Mouse (Mus musculus): ENCODE results near the gene Ldlrad3.

DNA sequence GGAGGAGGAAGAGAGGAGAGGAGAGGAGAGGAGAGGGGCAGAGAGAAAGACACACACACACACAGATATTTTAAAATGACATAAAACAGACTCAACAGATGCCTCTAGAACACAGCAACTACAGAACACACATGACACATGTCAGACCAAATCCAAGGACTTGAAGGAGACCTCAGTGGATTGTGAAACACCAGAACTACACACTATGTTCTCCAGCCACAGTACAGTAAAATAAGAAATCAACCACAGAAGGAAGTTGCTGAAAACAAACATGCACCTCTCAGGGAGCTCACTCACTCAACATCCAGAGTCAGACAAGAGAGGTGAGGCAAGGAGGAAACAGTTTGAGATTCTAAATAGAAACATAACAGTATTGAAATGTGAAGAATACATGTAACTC, 103.4 kb downstream of the Ldlrad3 start:
- no peak for TF ChIP-seq CTCF (IDR thresholded peaks at IDR 0.05)
- no peak for TF ChIP-seq POLR2A (IDR thresholded peaks at IDR 0.05; ENCODE audit: insufficient read depth, low read depth, low read length)
